Mouse (Mus musculus) thymus, adult 2 months (tissue): Measurements from ENCODE around the gene Dpp6. TPM values are rescaled to one million over a fixed set of nuclear protein-coding genes. Genes with fewer than 3 reads are reported as not detected.

ENCODE experiments used
- DNase-seq: peaks from one replicate; pipeline ENCODE4 v3.0.0; 2021
- H3K27ac ChIP-seq: fragments of 200-500 bp; 2 replicates; pipeline ENCODE4 v1.5.1; 2012; ENCODE audit warnings: low read length, control low read depth; ENCODE audit not compliant: control insufficient read depth, insufficient read depth
- H3K27me3 ChIP-seq: fragments of 200-500 bp; 2 replicates; pipeline ENCODE4 v1.6.1; 2012; ENCODE audit warnings: mild to moderate bottlenecking, low read length, moderate library complexity, mixed read lengths; ENCODE audit not compliant: control insufficient read depth, insufficient read depth
- H3K36me3 ChIP-seq: fragments of 200-500 bp; 2 replicates; pipeline ENCODE4 v1.6.1; 2012; ENCODE audit warnings: mild to moderate bottlenecking, low read length, moderate library complexity; ENCODE audit not compliant: control insufficient read depth, insufficient read depth
- H3K4me1 ChIP-seq: fragments of 200-500 bp; replicated peaks from 2 replicates; pipeline ENCODE4 v1.6.1; 2012; ENCODE audit warnings: low read length; ENCODE audit not compliant: control insufficient read depth, insufficient read depth
- H3K4me3 ChIP-seq: fragments of 200-500 bp; 2 replicates; pipeline ENCODE4 v1.5.1; 2012; ENCODE audit warnings: mild to moderate bottlenecking, low read length, control low read depth, moderate library complexity; ENCODE audit not compliant: control insufficient read depth, insufficient read depth
- CTCF ChIP-seq: fragments of 200-500 bp; IDR thresholded peaks from 2 replicates; pipeline ENCODE4 v1.5.1; 2012; ENCODE audit warnings: mild to moderate bottlenecking, control low read depth, low read length, moderate library complexity, borderline replicate concordance; ENCODE audit not compliant: control insufficient read depth, poor library complexity, insufficient read depth; ENCODE audit errors: extremely low read depth
- POLR2A ChIP-seq: fragments of 200-500 bp; IDR thresholded peaks from 2 replicates; pipeline ENCODE4 v1.6.1; 2012; ENCODE audit warnings: mild to moderate bottlenecking, low read length, control low read depth, moderate library complexity; ENCODE audit not compliant: control insufficient read depth, poor library complexity, insufficient read depth; ENCODE audit errors: extremely low read depth
- WGBS: fragments of 180-500 bp; shearing (Covaris S2); methylation state at CpG from one replicate; pipeline ENCODE4 v1.1.7; 2018; 5-methylcytosine and 5-hydroxymethylcytosine counted together
- polyA plus RNA-seq: library from polyadenylated mRNA; depleted of rRNA; stranded (reverse); fragments of >200 nt; gene quantifications from 2 replicates; pipeline ENCODE4 v1.2.3, GENCODE M21; 2012

Gene Dpp6
- polyA plus RNA-seq, 1 experiment = 4.8 TPM

- peak; percentile 2 for DNase-seq
- Histone ChIP-seq H3K27me3 (no peaks in the 10 kb centered on the region), H3K4me1 (no peaks in the 10 kb centered on the region), H3K36me3 (no peaks in the 10 kb centered on the region), H3K27ac (no peak overlapping the region), H3K4me3 (no peak overlapping the region)
- WGBS = 23% methylated on average over 8 of the region's 8 CpGs
- TF ChIP-seq CTCF (no peak), POLR2A (no peak)
Measured at GRCm38 (mm10) chr5:27075131-27075591, 258.2 kb downstream of the Dpp6 start.

DNA sequence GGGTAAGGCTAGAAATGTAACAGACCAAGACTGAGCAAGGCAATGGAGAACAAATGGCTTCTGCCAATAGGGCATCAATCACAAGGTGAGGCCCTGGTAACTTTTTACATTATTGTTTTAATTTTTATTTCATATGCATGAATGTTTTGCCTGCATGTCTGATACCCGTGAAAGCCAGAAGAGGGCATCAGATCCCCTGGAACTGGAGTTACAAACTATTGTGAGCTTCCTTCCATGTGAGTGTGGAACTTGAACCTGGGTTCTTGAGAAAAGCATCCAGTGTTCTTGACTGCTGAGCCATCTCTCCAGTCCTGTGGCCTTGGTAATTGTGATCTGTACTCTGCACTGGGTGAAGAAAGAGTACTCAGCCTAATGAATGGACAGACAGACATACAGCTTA, 259.0 kb downstream of the Dpp6 start:
- no peak overlapping the region for H3K4me3 ChIP-seq
- H3K36me3 ChIP-seq = no peaks in the 10 kb centered on the region
- TF ChIP-seq POLR2A = no peak
- no peak for TF ChIP-seq CTCF
- no peaks in the 10 kb centered on the region for H3K4me1 ChIP-seq
- DNase-seq = no peak
- no peak overlapping the region for H3K27ac ChIP-seq
- H3K27me3 ChIP-seq = no peaks in the 10 kb centered on the region
- WGBS = 34% methylated on average over 1 of the region's 1 CpGs

GRCm38 (mm10) chr5:27077821-27078220, 260.8 kb downstream of the Dpp6 start:
- WGBS = 39% methylated on average over 1 of the region's 1 CpGs
- no peaks in the 10 kb centered on the region for H3K27me3 ChIP-seq

DNA sequence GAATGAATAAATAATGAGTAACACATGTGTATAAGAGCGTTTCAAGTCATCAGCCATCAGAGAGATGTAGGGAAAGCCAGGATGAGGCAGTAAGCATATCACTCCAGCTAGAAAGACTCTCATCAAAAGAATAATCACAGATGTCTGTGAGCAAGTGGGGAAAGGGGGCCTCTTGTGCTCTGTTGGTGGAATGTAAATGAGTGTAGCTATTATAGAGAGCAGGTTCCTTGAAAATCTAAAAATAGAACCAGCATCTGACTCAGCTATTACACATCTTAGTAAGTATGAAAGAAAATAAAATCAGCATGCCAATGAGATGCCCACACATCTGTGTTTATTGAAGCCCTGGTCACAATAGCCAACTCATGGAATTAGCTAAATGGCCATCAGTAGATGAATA, 264.3 kb downstream of the Dpp6 start:
- no peaks in the 10 kb centered on the region for H3K4me1 ChIP-seq
- no peaks in the 10 kb centered on the region for H3K27me3 ChIP-seq
- no peak for TF ChIP-seq POLR2A
- no peak for TF ChIP-seq CTCF
- DNase-seq = no peak
- H3K4me3 ChIP-seq = no peak overlapping the region
- 83% methylated on average over 1 of the region's 1 CpGs for WGBS
- H3K36me3 ChIP-seq = no peaks in the 10 kb centered on the region
- no peak overlapping the region for H3K27ac ChIP-seq

More at GRCm38 (mm10) chr5:27077821-27078220, 260.8 kb downstream of the Dpp6 start:
- DNase-seq = no peak
- TF ChIP-seq POLR2A (no peak), CTCF (no peak)
- Histone ChIP-seq H3K4me3 (no peak overlapping the region), H3K27ac (no peak overlapping the region), H3K4me1 (no peaks in the 10 kb centered on the region), H3K36me3 (no peaks in the 10 kb centered on the region)

DNA sequence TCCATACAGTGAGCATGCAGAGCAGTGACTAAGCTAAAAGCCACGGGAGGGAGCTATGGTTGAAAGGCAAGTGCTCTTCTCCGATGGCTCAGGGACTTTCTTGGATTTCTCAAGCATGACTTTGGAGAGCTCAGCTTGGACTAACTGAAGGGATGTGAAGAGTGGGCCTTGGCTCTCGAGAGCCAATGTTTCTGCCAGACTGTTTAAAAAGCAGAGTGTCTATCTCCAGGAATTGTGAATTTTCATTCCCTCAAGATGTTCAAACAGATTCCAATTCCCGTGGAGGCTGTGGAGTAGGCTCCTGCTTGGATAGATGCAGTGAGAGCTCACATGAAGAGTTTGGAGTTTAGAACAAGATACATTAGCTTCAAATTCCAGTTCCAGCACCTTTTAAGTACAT, 266.8 kb downstream of the Dpp6 start:
- DNase-seq = no peak
- Histone ChIP-seq H3K27me3 (no peaks in the 10 kb centered on the region), H3K4me1 (no peaks in the 10 kb centered on the region), H3K27ac (no peak overlapping the region), H3K36me3 (no peaks in the 10 kb centered on the region), H3K4me3 (no peak overlapping the region)
- 82% methylated on average over 4 of the region's 4 CpGs for WGBS
- no peak for TF ChIP-seq CTCF
- no peak for TF ChIP-seq POLR2A

DNA sequence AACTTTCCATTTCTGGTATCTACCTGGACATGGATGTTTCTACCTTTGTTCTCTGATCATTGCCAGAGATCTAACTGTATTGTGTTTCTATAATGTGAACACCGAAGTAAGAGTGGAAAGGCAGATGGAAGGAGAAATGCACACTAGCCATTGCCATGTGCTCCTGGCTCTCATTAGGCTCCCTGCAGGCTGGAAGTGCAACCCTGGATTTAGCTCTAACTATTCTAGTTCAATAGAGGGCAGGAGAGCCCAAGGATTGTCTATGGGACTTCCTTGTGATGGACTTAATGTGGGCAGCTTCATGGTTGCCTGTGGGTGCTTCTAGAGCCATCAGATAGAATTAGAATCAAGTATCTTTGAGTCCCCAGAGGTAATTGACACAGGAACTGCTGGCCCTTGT, 291.2 kb downstream of the Dpp6 start:
- Histone ChIP-seq H3K27me3 (no peaks in the 10 kb centered on the region), H3K4me1 (no peaks in the 10 kb centered on the region), H3K27ac (no peak overlapping the region), H3K4me3 (no peak overlapping the region), H3K36me3 (no peaks in the 10 kb centered on the region)
- 95% methylated on average over 1 of the region's 1 CpGs for whole genome bisulfite sequencing
- DNase-seq = no peak
- TF ChIP-seq CTCF (no peak), POLR2A (no peak)

- Histone ChIP-seq H3K27me3 (no peaks in the 10 kb centered on the region), H3K4me1 (no peaks in the 10 kb centered on the region), H3K27ac (no peak overlapping the region), H3K4me3 (no peak overlapping the region), H3K36me3 (no peaks in the 10 kb centered on the region)
- TF ChIP-seq POLR2A (no peak), CTCF (no peak)
- no peak for DNase-seq
- WGBS = 54% methylated on average over 2 of the region's 2 CpGs
Measured at GRCm38 (mm10) chr5:27122479-27122878, 305.5 kb downstream of the Dpp6 start.
